In genomic region chr1:60342808-60343629, GRCm38 (mm10) we compare ENCODE assay signal across 1 mouse cellular context.
TF ChIP-seq lines count a peak whose summit lies in the region.

TSS of gene Cyp20a1 (plus strand) at chr1:60343323.

TF ChIP-seq in MEL, 35 proteins besides CTCF, POLR2A, EP300 and RAD21 (continued from another document):
- TF ChIP-seq ELF1 (IDR thresholded peaks at IDR 0.05; ENCODE audit: low read depth, low read length), result peak; percentile 79
- no peak for TF ChIP-seq ZC3H11A (IDR thresholded peaks at IDR 0.05; ENCODE audit: low read depth, low read length)
- TF ChIP-seq E2F4 (IDR thresholded peaks at IDR 0.05; ENCODE audit: borderline replicate concordance, low read depth, low read length), result no peak
- TF ChIP-seq POLR2AphosphoS5 (IDR thresholded peaks at IDR 0.05; ENCODE audit: borderline replicate concordance, low read depth, low read length), result no peak
TF ChIP-seq in MEL: peak in this region for 14.
